Mouse (Mus musculus): ENCODE results near the gene Cxcl9.

Cxcl9 gene

DNA sequence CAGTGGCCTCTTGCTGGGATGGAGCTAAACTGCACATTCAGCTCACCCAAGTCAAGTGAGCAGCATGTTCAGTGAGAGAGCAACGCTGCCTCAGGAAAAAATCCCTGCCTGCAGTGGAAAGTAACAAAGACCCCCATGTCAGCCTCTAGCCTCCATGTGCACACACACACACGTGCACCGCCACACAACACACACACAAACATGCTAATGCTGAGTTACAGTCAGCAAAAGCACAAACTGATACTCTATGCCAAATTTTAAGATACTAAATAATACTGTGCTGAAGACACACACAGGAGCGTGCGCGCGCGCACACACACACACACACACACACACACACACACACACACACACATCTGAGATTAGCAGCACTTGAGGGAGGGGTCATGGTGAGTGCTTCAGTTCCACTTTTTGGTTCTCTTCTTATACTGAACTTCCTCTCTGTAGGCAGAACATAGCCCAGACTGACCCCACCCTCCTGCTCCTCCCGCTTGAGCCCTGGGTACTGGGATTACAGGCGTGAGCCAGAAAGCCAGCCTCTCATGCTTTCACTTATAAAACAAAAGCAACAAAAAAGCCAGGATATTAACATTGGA, 48.8 kb downstream of the Cxcl9 start:
- DNase-seq (ENCODE audit: low read depth) = no peak

DNA sequence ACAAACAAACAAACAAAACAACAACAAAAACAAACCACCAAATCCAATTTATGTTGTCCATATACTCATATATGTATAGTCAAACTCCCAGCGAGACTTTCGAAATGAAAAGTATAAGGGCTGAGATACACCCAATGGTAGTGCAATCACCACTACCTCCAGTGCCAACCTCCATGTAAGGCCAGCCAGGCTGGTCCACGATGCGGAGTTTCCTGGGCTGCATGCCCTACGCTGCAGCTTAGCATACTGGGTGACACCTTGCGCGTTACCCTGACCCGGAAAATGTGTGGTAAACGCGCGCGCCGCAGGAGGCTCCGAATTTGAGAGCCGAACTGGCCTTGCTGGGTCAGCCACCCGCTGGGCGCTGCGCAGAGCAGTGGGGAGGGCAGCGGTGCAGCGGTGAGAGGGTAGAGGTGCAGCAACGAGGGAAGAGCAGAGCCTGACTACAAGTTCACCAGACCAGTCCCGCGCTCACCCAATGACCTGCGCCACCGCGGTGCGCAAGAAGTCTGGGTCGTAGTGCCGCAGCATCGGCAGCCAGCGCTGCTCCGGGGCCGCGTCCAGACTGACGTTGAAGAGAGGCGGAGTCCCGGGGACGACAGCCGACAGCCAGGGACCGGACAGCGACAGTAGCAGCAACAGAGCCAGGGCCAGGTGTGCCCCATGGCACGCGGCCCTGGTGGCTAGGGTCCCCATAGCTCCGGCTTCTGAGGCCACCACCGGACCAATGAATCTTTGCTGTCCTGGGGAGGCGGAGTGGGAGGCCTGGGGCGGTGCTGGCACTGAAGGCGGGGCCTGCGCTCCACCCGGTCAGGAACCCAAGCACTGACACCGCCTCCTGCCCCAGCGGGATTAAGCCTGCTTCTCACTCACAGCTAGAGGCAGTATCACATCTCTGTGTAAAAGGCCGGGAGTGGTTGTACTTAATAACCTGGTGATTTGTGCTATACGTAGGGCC, 50.2 kb downstream of the Cxcl9 start, which contains the start of gene Naaa:
TSS of gene Naaa (minus strand) at position 734 of the 958 bp plus-strand sequence.
- DNase-seq (ENCODE audit: low read depth) = peak; percentile 67
